Mouse (Mus musculus) T-helper 1 cell (primary cell): ENCODE data around the gene Clic5.

Experiments
- in situ Hi-C: fragments of 300-600 bp; cut with MboI, MseI; formaldehyde crosslinking; loops from one replicate; pipeline ENCODE4 v1.15.1; 2025; ENCODE audit warnings: high pct_unique_total_duplicates

Clic5 gene

GRCm38 (mm10) chr17:44261594-44262202, 73.3 kb downstream of the Clic5 start:
- in situ Hi-C loops: loop anchor here (5.0 kb wide), 1 partner anchor 476 kb away; no protein-coding TSS in a partner anchor

GRCm38 (mm10) chr17:44270043-44270442, 81.7 kb downstream of the Clic5 start:
- in situ Hi-C loops: no loop called here

GRCm38 (mm10) chr17:44271426-44271825, 83.0 kb downstream of the Clic5 start:
- in situ Hi-C loops: no loop called here

GRCm38 (mm10) chr17:44274804-44275203, 86.4 kb downstream of the Clic5 start:
- in situ Hi-C loops: no loop called here

GRCm38 (mm10) chr17:44288320-44288719, 99.9 kb downstream of the Clic5 start:
- in situ Hi-C loops: no loop called here

GRCm38 (mm10) chr17:44297221-44297620, 108.8 kb downstream of the Clic5 start:
- in situ Hi-C loops: no loop called here

GRCm38 (mm10) chr17:44300236-44300635, 111.9 kb downstream of the Clic5 start:
- in situ Hi-C loops: no loop called here

GRCm38 (mm10) chr17:44300723-44301122, 112.3 kb downstream of the Clic5 start:
- in situ Hi-C loops: no loop called here

GRCm38 (mm10) chr17:44301224-44301811, 112.9 kb downstream of the Clic5 start:
- in situ Hi-C loops: no loop called here

- in situ Hi-C loops: no loop called here
Observed at GRCm38 (mm10) chr17:44304076-44304475, 115.7 kb downstream of the Clic5 start.

- in situ Hi-C loops: no loop called here
Observed at GRCm38 (mm10) chr17:44309914-44310622, 121.7 kb downstream of the Clic5 start.

GRCm38 (mm10) chr17:44325314-44325713, 136.9 kb downstream of the Clic5 start:
- in situ Hi-C loops: no loop called here

GRCm38 (mm10) chr17:44327279-44328146, 139.1 kb downstream of the Clic5 start:
- in situ Hi-C loops: no loop called here

- in situ Hi-C loops: no loop called here
Observed at GRCm38 (mm10) chr17:44328147-44328482, 139.7 kb downstream of the Clic5 start.
